Mouse (Mus musculus): Measurements from ENCODE around the gene Hnrnph1.

The Hnrnph1 gene

DNA sequence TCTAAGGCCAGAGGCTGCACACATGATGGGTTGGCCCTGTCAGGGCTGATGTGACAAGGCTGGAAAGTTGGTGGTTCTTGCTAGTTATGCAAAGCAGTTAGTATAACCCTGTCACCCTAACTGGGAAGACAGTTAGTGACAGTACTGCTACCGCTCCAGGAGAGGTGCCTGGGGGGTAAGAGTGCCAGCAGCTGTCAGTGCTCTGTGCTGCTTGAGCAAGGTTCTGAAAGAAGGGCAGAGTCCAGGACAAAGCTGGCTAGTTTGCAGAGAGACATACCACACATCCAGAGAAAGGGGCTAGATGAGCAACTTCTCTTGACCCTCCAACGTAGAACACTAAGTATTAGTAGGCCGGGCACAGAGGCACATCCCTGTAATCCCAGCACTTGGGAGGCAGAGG is 25.7 kb downstream of the Hnrnph1 start:
- DNase-seq (ENCODE audit: extremely low read depth, low read depth), result no peak

- no peak for DNase-seq (ENCODE audit: extremely low read depth, low read depth)
These were observed 26.7 kb downstream of the Hnrnph1 start for GRCm38 (mm10) chr11:50403367-50404014.

DNA sequence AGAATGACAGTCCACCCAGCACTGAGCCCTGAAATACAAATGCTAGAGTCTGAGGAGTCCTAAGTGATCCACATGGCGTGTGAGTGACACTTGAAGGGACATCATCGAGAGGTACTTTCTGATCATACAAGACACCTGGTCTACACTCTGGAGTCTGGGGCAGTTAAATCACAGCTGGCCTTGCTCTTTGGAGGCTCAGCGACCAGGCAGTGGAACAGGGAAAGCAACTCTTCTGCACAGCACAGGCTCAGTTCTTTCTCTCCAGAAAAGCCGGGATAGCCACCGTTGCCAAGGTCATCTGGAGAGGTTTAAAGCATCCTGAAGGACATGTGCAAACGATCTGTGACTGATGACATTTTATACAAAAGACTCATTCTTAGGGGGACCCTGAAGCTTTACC is 30.4 kb downstream of the Hnrnph1 start:
- no peak for DNase-seq (ENCODE audit: extremely low read depth, low read depth)

- DNase-seq (ENCODE audit: extremely low read depth, low read depth), result no peak
These were observed 38.9 kb downstream of the Hnrnph1 start for GRCm38 (mm10) chr11:50415563-50416241.

- DNase-seq (ENCODE audit: extremely low read depth, low read depth), result no peak
These were observed 41.1 kb downstream of the Hnrnph1 start for GRCm38 (mm10) chr11:50417856-50418255.

DNA sequence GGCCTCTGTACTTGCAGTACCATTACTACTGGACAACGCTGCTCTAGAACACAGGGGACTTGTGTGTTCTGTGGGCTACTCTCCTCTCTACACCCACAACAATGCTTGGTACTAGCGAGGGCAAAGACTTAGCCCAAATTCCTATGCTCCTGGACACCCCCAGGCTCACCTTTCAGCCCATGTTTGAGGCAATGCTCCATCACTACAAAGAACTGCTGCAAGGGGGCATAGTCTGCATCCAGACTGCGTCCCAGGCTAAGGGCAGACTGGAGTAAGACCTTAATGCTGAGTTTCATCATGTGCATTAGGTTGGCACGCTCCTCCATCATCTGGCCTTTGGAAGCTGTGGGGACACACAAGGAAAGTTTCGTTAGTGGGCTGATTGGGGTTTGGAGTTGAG is 44.7 kb downstream of the Hnrnph1 start:
- DNase-seq (ENCODE audit: extremely low read depth, low read depth), result no peak

DNA sequence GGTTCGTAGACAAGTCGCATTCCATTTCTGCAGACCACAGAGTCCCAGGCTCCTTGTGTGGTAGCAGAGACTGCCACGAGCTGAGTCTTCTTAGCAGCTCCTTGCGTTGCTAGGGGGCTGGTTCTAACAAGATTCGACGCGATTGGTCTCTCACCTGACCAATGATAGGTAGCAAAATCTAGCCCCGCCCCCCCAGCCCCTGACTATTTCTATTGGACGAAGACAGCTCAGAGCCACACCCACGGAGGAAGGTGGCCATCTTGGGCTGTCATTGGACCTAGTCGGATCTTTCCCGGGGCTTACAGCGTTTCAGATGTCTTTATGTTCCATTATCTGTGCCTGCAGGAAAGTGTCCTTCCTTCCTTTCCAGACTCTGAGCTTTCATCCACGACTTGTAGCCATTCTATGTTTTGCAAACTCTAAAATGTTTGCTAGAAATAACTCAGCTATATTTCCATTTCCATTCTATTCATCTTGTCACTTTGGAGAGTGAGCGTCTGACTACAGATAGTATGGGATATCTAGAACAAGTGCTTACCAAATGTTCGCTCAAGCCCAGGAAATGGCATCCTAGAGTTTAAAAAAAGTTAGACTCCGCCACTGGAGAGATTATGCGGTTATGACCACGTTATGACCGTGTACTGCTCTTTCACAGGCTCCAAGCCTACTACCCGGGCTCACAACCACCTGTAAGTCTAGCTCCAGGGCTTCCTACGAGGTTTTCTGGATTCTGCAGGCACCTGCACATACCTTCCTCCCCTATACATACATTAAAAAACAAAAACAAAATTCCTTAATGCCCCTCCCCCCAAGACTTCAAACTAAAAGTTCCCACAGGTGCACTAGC is 45.4 kb downstream of the Hnrnph1 start:
- peak; percentile 82 for DNase-seq (ENCODE audit: extremely low read depth, low read depth)

- DNase-seq (ENCODE audit: extremely low read depth, low read depth), result no peak
These were observed 49.3 kb downstream of the Hnrnph1 start for GRCm38 (mm10) chr11:50426056-50426455.

DNA sequence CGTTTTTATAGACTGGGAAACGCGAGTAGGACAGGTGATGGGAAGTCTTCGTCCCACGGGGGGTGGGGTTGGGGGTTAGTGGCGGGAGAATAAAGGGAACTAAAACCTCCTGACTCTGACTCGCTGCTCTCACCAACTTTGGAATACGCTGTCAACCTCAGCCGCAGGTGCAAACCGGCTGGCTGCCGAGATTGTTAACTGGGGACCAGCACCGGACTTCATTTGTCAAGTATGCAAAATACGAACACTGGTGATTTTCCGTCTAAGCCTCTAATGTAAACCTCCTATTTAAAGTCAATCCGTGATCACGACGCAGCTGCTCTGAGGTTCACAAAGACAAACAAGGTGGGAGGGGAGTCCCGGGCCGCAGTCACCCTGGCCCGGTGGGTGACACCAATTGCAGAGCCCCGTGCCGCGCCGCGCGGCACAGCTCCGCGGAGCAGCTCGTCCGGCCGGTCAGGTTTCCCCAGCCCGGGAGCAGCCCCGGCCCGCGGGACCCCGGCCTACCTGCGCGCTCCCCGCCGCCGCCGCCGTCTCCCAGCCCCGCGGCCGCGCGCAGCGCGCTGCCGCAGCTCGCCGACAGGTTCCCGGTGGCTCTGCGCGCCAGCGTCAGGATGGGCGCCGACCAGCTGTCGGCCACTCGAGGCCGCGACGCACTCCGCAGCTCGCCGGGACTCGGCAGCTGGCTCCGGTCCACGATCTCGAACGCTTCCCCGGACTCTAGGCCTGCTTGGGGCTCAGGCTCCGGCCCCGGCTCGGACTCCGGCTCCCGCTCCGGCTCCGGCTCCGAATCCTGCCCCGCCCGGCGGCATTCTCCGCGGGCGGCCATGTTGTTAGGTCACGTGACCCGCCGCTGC is 53.7 kb downstream of the Hnrnph1 start, which contains the start of gene Rufy1:
TSS of gene Rufy1 (minus strand) at position 849 of the 857 bp plus-strand sequence.
- DNase-seq (ENCODE audit: extremely low read depth, low read depth), result peak; percentile 26

DNA sequence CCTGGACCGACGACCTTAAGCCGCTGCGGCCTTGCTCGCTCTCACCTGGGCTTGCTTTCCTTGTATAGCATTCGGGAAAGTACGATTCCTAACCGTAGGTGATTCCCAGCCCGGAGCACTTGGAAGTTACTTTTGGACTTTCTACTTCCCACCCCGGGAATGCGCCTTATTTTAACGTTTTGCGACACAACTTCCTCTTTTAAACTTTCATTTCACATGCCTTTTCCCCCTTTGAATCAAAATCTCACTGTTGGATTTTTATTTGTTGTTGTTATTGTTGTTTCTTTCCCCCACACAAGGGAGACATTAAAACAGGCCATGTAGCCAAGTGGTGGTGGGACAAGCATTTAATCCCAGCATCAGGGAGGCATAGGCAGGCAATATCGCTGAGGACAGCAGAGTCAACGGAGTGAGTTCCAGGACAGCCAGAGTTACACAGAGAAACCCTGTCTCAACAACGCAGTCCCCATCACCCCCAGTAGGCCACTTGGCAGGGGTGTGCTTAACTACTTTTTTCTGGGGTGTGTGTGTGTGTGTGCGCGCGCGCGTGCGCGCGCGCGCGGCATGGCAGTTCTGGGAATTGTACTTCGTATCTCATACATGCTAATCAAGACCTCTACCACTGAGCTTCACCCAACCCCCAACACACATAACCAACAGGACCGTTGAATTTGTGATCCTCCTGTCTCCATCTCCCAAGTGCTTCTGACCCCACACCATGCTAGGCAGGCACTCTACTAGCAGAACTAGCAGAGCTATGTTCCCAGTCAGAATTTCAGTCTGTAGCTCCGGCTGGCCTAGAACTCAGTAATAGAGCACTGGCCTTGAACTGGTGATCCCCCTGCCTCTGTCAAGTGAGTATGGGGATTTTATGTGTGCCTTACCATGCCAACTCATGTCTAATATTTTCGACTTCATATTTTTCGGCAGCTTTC is 54.6 kb downstream of the Hnrnph1 start:
- DNase-seq (ENCODE audit: extremely low read depth, low read depth), result peak; percentile 67

DNA sequence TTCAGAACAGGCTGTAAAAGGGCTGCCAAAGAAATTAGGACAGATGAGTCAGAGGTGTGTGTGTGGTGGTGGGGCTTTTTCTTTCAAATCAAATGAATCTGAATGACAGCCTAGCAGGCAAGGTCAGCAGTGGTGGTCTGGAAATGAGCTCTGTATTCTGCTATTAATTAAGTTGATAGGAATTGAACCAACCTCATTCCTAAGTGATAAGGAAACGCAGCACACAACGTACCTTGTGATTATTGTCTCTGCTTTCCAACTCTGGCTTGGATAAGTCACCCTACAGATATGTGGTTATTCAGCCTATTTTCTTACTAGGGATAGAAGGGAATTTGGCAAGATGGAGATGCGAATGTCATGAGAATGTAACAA is 55.3 kb downstream of the Hnrnph1 start:
- DNase-seq (ENCODE audit: extremely low read depth, low read depth), result no peak

GRCm38 (mm10) chr11:50432896-50433295 is 56.1 kb downstream of the Hnrnph1 start:
- no peak for DNase-seq (ENCODE audit: extremely low read depth, low read depth)

Data from MEL-GATA-1-ER (cell line).